In genomic region chr15:62106518-62106975, GRCm38 (mm10) we compare ENCODE assay signal across 8 mouse cellular contexts.
DNase-seq lines count a peak whose midpoint lies in the region; ATAC-seq and TF ChIP-seq lines count a peak whose summit lies in the region.

No protein-coding gene starts in this region.

- H3K9ac ChIP-seq in heart, embryonic 13.5 days, result 0 out of 2 replicates have a peak overlapping the region, but pooled peaks have one; percentile 19
- H3K9ac ChIP-seq in liver, embryonic 12.5 days, result no peak overlapping the region

- peaks cover 6% of the 10 kb centered on the region for H3K36me3 ChIP-seq in forebrain, embryonic 10.5 days (replicated peaks)
- H3K36me3 ChIP-seq in heart, embryonic 13.5 days, result peaks cover 2% of the 10 kb centered on the region; the same call in 1 of the 2 replicates
- H3K36me3 ChIP-seq in liver, embryonic 12.5 days, result peaks cover 35% of the 10 kb centered on the region
- peaks cover 5% of the 10 kb centered on the region for H3K36me3 ChIP-seq in myocyte (ENCODE audit: control insufficient read depth, insufficient read depth)

- H3ac ChIP-seq in myocyte (ENCODE audit: control insufficient read depth, insufficient read length), result no peak overlapping the region

- H3K27ac ChIP-seq in forebrain, embryonic 10.5 days, result no peak overlapping the region
- peak overlapping the region; percentile 48 for H3K27ac ChIP-seq in heart, embryonic 13.5 days (replicated peaks)
- H3K27ac ChIP-seq in liver, embryonic 12.5 days, result peak overlapping the region; percentile 23; the same call in 1 of the 2 replicates

- peaks cover 13% of the 10 kb centered on the region for H3K4me1 ChIP-seq in forebrain, embryonic 10.5 days
- H3K4me1 ChIP-seq in heart, embryonic 13.5 days, result peaks cover 31% of the 10 kb centered on the region
- H3K4me1 ChIP-seq in liver, embryonic 12.5 days, result peaks cover 49% of the 10 kb centered on the region

- H3K4me2 ChIP-seq in heart, embryonic 13.5 days, result 0 out of 2 replicates have a peak overlapping the region, but pooled peaks have one; percentile 15
- no peak overlapping the region for H3K4me2 ChIP-seq in liver, embryonic 12.5 days
- peak overlapping the region; percentile 26 for H3K4me2 ChIP-seq in myocyte (ENCODE audit: low read depth)

- 19% methylated on average over 5 of the region's 5 CpGs for WGBS in forebrain, embryonic 10.5 days
- WGBS in heart, embryonic 13.5 days, result 13% methylated on average over 5 of the region's 5 CpGs
- WGBS in liver, embryonic 12.5 days (ENCODE audit: insufficient replicate concordance), result 54% methylated on average over 5 of the region's 5 CpGs

- no peak for TF ChIP-seq POLR2A in myocyte (IDR thresholded peaks at IDR 0.05; ENCODE audit: insufficient read length, low read depth)

- ATAC-seq in heart, embryonic 13.5 days (ENCODE audit: extremely low read depth, insufficient number of reproducible peaks, low FRiP score, low TSS enrichment), result peak; percentile 58; the same call in 1 of the 2 replicates
- ATAC-seq in liver, embryonic 12.5 days, result peak; percentile 64

- no peak overlapping the region for H3K4me3 ChIP-seq in forebrain, embryonic 10.5 days
- no peak overlapping the region for H3K4me3 ChIP-seq in heart, embryonic 13.5 days
- no peak overlapping the region for H3K4me3 ChIP-seq in liver, embryonic 12.5 days
- H3K4me3 ChIP-seq in myocyte, result no peak overlapping the region

- DNase-seq in 3T3-L1 (ENCODE audit: low read depth, low spot score), result peak; percentile 92
- DNase-seq in adrenal gland, postnatal 36 days, result peak; percentile 91 to 94
- peak; percentile 38 for DNase-seq in forebrain, embryonic 10.5 days (ENCODE audit: extremely low spot score, low spot score)
- peak; percentile 98 for DNase-seq in kidney, postnatal 10 days
- peak; percentile 73 to 78 for DNase-seq in spleen, postnatal 36 days (ENCODE audit: low spot score in 2 of 2)

- peaks cover 7% of the 10 kb centered on the region; the same call in 1 of the 2 replicates for H3K9me3 ChIP-seq in forebrain, embryonic 10.5 days
- peaks cover 9% of the 10 kb centered on the region for H3K9me3 ChIP-seq in heart, embryonic 13.5 days
- 0 out of 2 replicates have a peak, but pooled peaks cover 4% of the 10 kb centered on the region for H3K9me3 ChIP-seq in liver, embryonic 12.5 days (replicated peaks)

- H3K27me3 ChIP-seq in forebrain, embryonic 10.5 days (ENCODE audit: poor library complexity, severe bottlenecking), result peaks cover 40% of the 10 kb centered on the region
- no peaks in the 10 kb centered on the region for H3K27me3 ChIP-seq in heart, embryonic 13.5 days (replicated peaks)
- H3K27me3 ChIP-seq in liver, embryonic 12.5 days (replicated peaks), result no peaks in the 10 kb centered on the region
- H3K27me3 ChIP-seq in myocyte (ENCODE audit: control insufficient read depth, insufficient read depth, insufficient read length), result no peaks in the 10 kb centered on the region

- peaks cover 74% of the 10 kb centered on the region for H3K79me2 ChIP-seq in myocyte (ENCODE audit: control insufficient read depth, insufficient read depth)

TF ChIP-seq in myocyte, 11 proteins besides CTCF, POLR2A, EP300 and RAD21:
- TF ChIP-seq CEBPB (IDR thresholded peaks at IDR 0.05; ENCODE audit: insufficient read depth, poor library complexity, severe bottlenecking), result no peak
- peak in 1 of 3 experiments; percentile 59 for TF ChIP-seq MYOG (IDR thresholded peaks at IDR 0.05; ENCODE audit: control insufficient read depth in 1 of 3, insufficient read depth in 1 of 3, insufficient read length in 2 of 3, low read depth in 2 of 3)
- TF ChIP-seq USF1 (IDR thresholded peaks at IDR 0.05; ENCODE audit: low read depth), result peak; percentile 71
- TF ChIP-seq MYOD1 (IDR thresholded peaks at IDR 0.05; ENCODE audit: control insufficient read depth in 1 of 3, insufficient read length in 2 of 3, low read depth in 2 of 3), result peak in 2 of 3 experiments; percentile 12 to 45

Comparison
In these comparisons a context has a peak if more than half of its experiments do, and no peak if none do; other contexts are left out.
1. DNase-seq: peak in every context shown above with its lines; median percentile 98 in kidney, postnatal 10 days; 92 in adrenal gland, postnatal 36 days; 92 in 3T3-L1; 76 in spleen, postnatal 36 days; 38 in forebrain, embryonic 10.5 days.